Mouse (Mus musculus) heart, adult 2 months (tissue): ENCODE measurements around the gene Kif19a. TPM values are rescaled to one million over a fixed set of nuclear protein-coding genes. Genes with fewer than 3 reads are reported as not detected.

Source experiments
- DNase-seq, 2 experiments: peaks; one replicate each; pipeline ENCODE4 v3.0.0; 2021
- H3K27ac ChIP-seq: fragments of 200-600 bp; 2 replicates; pipeline ENCODE4 v1.8.1; 2022
- H3K27me3 ChIP-seq: fragments of 200-500 bp; 2 replicates; pipeline ENCODE4 v1.6.1; 2012; ENCODE audit warnings: mild to moderate bottlenecking, low read length, inconsistent platforms, mixed read lengths; ENCODE audit not compliant: control insufficient read depth, insufficient read depth
- H3K36me3 ChIP-seq: fragments of 200-500 bp; 2 replicates; pipeline ENCODE4 v1.6.1; 2012; ENCODE audit warnings: low read length, inconsistent platforms; ENCODE audit not compliant: control insufficient read depth, insufficient read depth
- H3K4me1 ChIP-seq: fragments of 200-500 bp; 2 replicates; pipeline ENCODE4 v1.6.1; 2011; ENCODE audit warnings: low read length; ENCODE audit not compliant: control insufficient read depth, insufficient read depth
- H3K4me3 ChIP-seq: fragments of 200-600 bp; 2 replicates; pipeline ENCODE4 v1.8.1; 2022
- H3K79me2 ChIP-seq: fragments of 200-500 bp; replicated peaks from 2 replicates; pipeline ENCODE4 v1.6.1; 2012; ENCODE audit warnings: mild to moderate bottlenecking, inconsistent platforms, low read length, moderate library complexity, mixed read lengths; ENCODE audit not compliant: control insufficient read depth, insufficient read depth
- H3K9ac ChIP-seq: fragments of 200-500 bp; 2 replicates; pipeline ENCODE4 v1.6.1; 2012; ENCODE audit warnings: low read depth, mild to moderate bottlenecking, control low read depth, inconsistent platforms, low read length, mixed read lengths
- CTCF ChIP-seq: fragments of 200-600 bp; IDR thresholded peaks from 2 replicates; pipeline ENCODE4 v1.8.1; 2022; ENCODE audit warnings: antibody characterized with exemption, mild to moderate bottlenecking, moderate library complexity
- EP300 ChIP-seq: fragments of 200-500 bp; IDR thresholded peaks from 2 replicates; pipeline ENCODE4 v1.6.1; 2011; ENCODE audit warnings: low read depth, low read length, control low read depth; ENCODE audit not compliant: insufficient read depth
- POLR2A ChIP-seq: fragments of 200-500 bp; IDR thresholded peaks from 2 replicates; pipeline ENCODE4 v1.6.1; 2011; ENCODE audit warnings: mild to moderate bottlenecking, low read depth, low read length, control low read depth; ENCODE audit not compliant: insufficient read depth
- WGBS: fragments of 180-500 bp; shearing (Covaris S2); methylation state at CpG from one replicate; pipeline ENCODE4 v1.1.7; 2018; 5-methylcytosine and 5-hydroxymethylcytosine counted together
- intact Hi-C: fragments of 180-260 bp; cut with DNase I; formaldehyde crosslinking; loops from one replicate; pipeline ENCODE4 v1.15.1; 2025
- polyA plus RNA-seq: library from polyadenylated mRNA; depleted of rRNA; stranded (reverse); fragments of >200 nt; gene quantifications from 2 replicates; pipeline ENCODE4 v1.2.3, GENCODE M21; 2012
- total RNA-seq, 2 experiments: library from RNA; stranded (reverse); gene quantifications; 2 replicates each; pipeline ENCODE4 v1.2.3; 2021

The Kif19a gene
- total and polyA plus RNA-seq, 3 experiments, result 0.18 to 1.2 (median 0.21) TPM

GRCm38 (mm10) chr11:114745134-114745533 lies 20.1 kb upstream of the Kif19a start:
- Histone ChIP-seq H3K79me2 (no peaks in the 10 kb centered on the region), H3K36me3 (no peaks in the 10 kb centered on the region), H3K27me3 (no peaks in the 10 kb centered on the region), H3K9ac (no peak overlapping the region; the same call in 1 of the 2 replicates), H3K4me3 (no peak overlapping the region), H3K27ac (no peak overlapping the region), H3K4me1 (0 out of 2 replicates have a peak, but pooled peaks cover 1% of the 10 kb centered on the region)
- WGBS, result under 1% methylated on average over 12 of the region's 12 CpGs
- TF ChIP-seq POLR2A, result no peak
- peak; percentile 84; the same call in 1 of the 2 replicates for TF ChIP-seq EP300
- TF ChIP-seq CTCF, result peak; percentile 93
- DNase-seq, result peak; percentile 85 to 94
- intact Hi-C loops, result loop anchor here (1.0 to 2.0 kb wide), 2 partner anchors 44 to 168 kb away; no protein-coding TSS in a partner anchor

DNA sequence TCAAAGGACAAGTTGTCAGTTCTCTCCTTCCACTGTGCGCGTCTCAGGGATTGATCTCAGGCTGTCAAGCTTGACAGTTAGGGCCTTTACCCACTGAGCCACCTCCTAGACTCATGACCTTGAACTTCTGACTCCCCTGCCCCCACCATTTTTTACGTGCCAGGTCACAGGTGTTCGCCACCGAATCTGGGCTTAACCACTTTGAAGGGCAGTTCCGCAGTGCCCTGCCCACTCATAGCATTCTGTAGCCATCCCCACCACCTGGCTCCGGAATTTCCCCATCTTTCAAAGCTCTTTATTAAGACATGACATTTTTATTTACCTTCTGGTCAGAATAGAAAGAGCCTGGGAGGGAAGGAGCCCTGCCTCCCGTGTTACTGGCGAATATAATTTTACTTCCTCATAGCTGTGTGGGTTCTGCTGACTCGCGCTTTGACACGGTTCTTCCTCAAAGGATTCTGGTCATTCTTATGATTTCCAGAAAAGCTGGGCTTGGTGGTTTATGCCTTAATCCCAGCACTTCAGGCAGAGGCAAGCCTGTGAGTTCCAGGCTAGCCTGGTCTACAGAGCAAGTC lies 17.5 kb upstream of the Kif19a start:
- H3K27ac ChIP-seq, result no peak overlapping the region
- H3K36me3 ChIP-seq, result no peaks in the 10 kb centered on the region
- no peaks in the 10 kb centered on the region for H3K79me2 ChIP-seq
- H3K4me1 ChIP-seq, result no peaks in the 10 kb centered on the region
- H3K9ac ChIP-seq, result no peak overlapping the region
- intact Hi-C loops, result no loop called here
- no peak overlapping the region for H3K4me3 ChIP-seq
- 86% methylated on average over 12 of the region's 12 CpGs for WGBS
- H3K27me3 ChIP-seq, result no peaks in the 10 kb centered on the region
- TF ChIP-seq EP300 (no peak), CTCF (no peak), POLR2A (no peak)
- no peak for DNase-seq

DNA sequence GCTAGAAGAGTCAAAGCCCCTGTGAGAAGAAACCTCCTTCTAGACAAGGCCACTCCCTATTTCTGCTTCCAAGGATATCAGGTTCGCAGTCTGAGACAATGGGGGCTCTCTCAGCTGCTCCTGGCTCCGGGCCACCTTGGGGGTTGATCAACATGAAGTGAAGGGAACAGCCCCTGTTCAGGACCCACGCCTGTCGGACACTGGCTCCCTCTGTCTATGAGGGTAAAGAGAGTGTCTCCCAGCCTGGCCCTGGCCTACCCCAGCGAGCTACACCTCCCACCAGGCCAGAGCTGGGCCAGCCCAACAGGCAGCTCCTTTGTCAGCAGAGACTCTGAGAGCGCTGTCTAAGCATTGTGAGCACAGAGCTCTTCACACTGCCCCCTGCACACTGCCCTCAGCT lies 4.7 kb downstream of the Kif19a start:
- Histone ChIP-seq H3K79me2 (no peaks in the 10 kb centered on the region), H3K9ac (no peak overlapping the region), H3K4me1 (peaks cover 2% of the 10 kb centered on the region), H3K36me3 (no peaks in the 10 kb centered on the region), H3K27ac (no peak overlapping the region), H3K27me3 (no peaks in the 10 kb centered on the region), H3K4me3 (no peak overlapping the region)
- TF ChIP-seq EP300 (no peak), CTCF (no peak)
- intact Hi-C loops, result no loop called here
- 60% methylated on average over 6 of the region's 6 CpGs for WGBS
- no peak for DNase-seq

GRCm38 (mm10) chr11:114771896-114772295 lies 6.7 kb downstream of the Kif19a start:
- WGBS, result 83% methylated on average over 2 of the region's 2 CpGs
- no peak for DNase-seq

DNA sequence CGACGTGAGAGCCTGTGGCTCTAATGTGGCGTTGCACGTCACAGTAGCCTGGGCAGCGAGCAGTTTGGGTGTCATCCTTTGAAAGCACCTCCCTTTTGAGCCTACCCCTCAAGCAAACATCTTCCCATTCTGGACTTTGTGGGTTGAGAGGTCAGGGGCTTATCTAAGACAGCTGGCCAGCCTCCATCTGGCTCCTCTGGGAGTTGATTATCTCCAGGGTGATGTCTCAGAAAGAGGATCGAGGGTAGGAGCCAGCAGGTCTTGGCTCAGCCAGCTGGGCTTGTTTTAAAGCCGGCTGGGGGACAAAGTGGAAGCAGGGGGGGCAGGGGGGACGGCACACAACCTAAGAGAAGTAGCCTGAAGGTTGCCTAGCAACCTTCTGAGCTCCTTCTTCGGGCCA lies 14.9 kb downstream of the Kif19a start:
- H3K27me3 ChIP-seq, result no peaks in the 10 kb centered on the region

More at GRCm38 (mm10) chr11:114771896-114772295, 6.7 kb downstream of the Kif19a start:
- intact Hi-C loops, result no loop called here
- H3K4me1 ChIP-seq, result no peaks in the 10 kb centered on the region
- no peak overlapping the region for H3K4me3 ChIP-seq
- no peaks in the 10 kb centered on the region for H3K36me3 ChIP-seq
- no peak for TF ChIP-seq EP300
- no peak for TF ChIP-seq POLR2A
- TF ChIP-seq CTCF, result no peak
- no peaks in the 10 kb centered on the region for H3K79me2 ChIP-seq
- no peak overlapping the region for H3K27ac ChIP-seq
- no peaks in the 10 kb centered on the region for H3K27me3 ChIP-seq
- no peak overlapping the region for H3K9ac ChIP-seq

GRCm38 (mm10) chr11:114785892-114786291 lies 20.7 kb downstream of the Kif19a start:
- no peaks in the 10 kb centered on the region for H3K36me3 ChIP-seq
- no peak overlapping the region for H3K4me3 ChIP-seq
- no peak for DNase-seq
- TF ChIP-seq EP300 (no peak), POLR2A (no peak), CTCF (no peak)
- WGBS, result 63% methylated on average over 10 of the region's 10 CpGs
- no peak overlapping the region for H3K9ac ChIP-seq
- H3K4me1 ChIP-seq, result 0 out of 2 replicates have a peak, but pooled peaks cover 1% of the 10 kb centered on the region
- H3K27ac ChIP-seq, result no peak overlapping the region
- intact Hi-C loops, result loop anchor here (5.0 kb wide), 1 partner anchor 109 kb away; the partner anchor contains the start of gene Ttyh2
- peaks cover 8% of the 10 kb centered on the region for H3K27me3 ChIP-seq
- H3K79me2 ChIP-seq, result no peaks in the 10 kb centered on the region

More for the DNA sequence above, 14.9 kb downstream of the Kif19a start:
- no peak overlapping the region for H3K9ac ChIP-seq
- no peaks in the 10 kb centered on the region for H3K36me3 ChIP-seq
- no peaks in the 10 kb centered on the region for H3K4me1 ChIP-seq
- no peak overlapping the region for H3K27ac ChIP-seq
- intact Hi-C loops, result no loop called here
- WGBS, result 22% methylated on average over 9 of the region's 9 CpGs
- H3K4me3 ChIP-seq, result no peak overlapping the region
- DNase-seq, result peak; percentile 49 to 55
- TF ChIP-seq POLR2A (no peak), CTCF (no peak), EP300 (no peak)
- H3K79me2 ChIP-seq, result no peaks in the 10 kb centered on the region
